Mouse (Mus musculus): ENCODE measurements around the gene Ankmy2.
A peak's percentile ranks its signal among the peaks of the same experiment; 100 is the strongest.
"Not testable (repeated sequence)": the region's sequence is repeated elsewhere in the genome, so short reads cannot be mapped to it uniquely, and the experiment has no call there.

Gene Ankmy2

DNA sequence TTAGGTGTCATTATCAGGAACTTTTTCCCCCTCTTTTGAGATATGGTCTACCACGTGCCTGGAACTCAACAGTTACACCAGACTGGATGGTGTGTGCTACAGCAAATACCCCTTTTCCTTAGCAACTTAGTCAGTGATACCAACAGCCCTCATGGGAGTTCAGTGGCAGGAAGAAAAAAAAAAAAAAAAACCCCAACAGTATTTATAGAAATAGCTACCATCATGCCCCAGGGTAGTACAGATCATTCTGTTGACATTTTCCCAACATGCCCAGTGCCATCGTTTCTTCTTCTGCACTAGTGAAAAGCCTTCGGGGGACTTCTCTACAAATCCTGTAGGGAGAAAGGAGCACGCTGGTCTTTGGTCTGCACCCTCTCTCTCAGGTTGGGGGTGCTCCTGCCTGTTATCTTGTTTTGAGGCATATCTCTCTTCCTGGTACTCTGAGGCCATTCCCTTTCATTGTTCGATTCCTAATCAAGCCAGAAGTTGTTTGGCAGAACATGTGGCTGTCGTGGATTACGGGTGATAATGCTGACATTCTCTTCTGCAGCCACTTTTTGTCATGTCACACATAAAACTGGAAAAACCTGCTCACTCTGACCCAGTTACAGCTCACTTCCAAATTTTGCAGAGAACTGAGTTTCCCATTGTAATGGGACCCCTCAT is 7.3 kb downstream of the Ankmy2 start:
- DNase-seq: no peak

GRCm38 (mm10) chr12:36165299-36165698 is 8.4 kb downstream of the Ankmy2 start:
- no peak for DNase-seq

GRCm38 (mm10) chr12:36177227-36177626 is 20.3 kb downstream of the Ankmy2 start:
- no peak for DNase-seq

DNA sequence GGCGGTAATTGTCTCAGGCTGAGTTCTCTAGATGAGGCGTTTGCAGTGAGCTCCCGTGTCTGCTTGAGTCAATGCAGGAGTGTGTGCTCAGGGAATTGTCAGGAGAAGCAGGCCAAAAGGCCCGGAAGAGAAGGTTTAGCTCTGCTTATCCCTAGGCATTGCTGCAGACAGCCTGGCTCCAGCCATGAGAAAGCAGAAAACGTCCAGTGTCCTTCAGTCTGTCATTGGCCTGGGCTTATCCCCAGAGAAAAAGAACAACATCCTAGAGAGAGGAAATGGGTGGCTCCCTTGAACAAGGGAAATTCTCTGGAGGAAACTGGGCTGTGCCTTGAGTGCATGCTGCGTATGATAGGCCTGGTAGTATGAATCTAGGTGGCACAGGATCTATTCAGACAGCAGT is 25.7 kb downstream of the Ankmy2 start:
- no peak for DNase-seq

DNA sequence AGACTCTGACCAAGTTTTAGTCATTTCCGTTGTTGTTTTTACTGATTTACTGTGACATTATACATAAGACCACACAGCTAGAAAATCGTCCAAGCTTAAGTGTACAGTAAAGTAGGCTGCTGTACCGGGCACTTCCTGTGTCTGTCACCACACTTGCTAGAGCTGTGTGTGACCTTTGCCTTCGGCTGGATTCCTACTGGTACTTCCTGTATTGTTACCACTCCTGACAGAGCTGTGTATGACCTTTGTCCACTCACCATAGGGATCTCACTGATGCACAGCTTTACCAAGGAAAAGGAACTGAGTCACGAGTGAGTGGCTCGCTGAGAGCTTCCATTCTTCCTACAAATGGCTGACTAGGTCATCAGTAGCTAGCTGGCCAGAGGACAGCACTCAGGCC is 30.2 kb downstream of the Ankmy2 start:
- no peak for DNase-seq

DNA sequence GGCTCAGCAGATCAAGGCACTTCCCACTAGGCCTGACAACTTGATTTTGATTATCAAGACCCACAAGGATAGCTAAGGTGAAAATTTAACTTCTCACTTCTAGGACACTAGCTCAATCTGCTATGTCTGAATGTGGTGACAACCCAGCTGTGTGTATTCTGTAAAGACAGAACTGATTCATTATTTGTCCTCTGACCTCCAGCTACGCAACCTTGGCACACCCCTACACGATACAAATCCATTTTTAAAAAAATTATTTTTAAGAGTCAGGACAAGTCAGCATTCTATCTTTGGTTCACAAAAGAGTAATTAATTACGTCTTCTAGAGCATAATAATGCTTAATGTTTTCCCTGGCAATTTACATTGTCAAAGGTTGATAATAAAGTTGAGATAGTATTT is 32.7 kb downstream of the Ankmy2 start:
- DNase-seq: no peak

DNA sequence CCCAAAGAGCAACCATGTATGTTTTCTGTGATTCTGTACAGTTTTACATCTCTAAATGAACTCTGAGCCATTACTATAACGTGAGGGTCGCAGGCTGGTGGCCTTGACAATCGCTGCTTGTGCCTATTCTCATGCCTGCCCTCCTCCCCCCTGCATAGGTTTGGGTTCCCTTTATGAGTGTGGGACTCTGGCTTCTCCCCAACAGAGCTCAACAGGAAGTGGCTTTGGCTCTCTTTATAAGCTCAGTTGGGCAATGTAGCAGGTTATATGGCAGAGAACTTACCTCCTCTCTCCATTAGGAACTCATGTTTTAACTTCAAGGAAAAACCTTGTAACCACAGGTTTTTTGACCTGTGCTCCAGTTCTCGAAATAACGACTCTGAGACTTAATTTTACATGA is 33.4 kb downstream of the Ankmy2 start:
- DNase-seq: no peak

- no peak for DNase-seq
Observed at GRCm38 (mm10) chr12:36194976-36195375, 38.1 kb downstream of the Ankmy2 start.

DNA sequence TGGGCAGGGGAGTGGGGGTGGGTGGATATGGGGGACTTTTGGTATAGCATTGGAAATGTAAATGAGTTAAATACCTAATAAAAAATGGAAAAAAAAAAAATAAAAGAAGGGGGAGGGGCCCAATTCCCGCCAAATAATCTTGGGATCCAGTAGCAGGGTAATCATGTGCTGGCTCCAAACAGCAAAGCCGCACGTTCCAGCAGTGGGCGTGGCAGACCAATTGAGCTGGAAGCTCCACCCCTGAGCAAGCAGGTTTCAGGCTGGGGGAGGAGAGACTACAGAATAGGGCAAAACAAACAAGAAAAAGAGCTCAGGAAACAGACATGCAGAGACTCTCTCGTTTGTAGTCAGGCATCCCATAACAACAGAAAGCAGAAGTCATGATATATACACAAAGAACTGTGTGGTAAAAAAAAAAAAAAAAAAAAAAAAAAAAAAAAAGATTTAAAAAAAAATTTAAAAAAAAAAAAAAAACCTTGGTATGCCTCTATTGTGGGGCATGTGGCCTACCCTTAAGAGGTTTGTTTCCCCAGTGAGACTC is 48.7 kb downstream of the Ankmy2 start:
- not testable (repeated sequence) for DNase-seq

- peak; percentile 66 for DNase-seq
Observed at GRCm38 (mm10) chr12:36207072-36207799, 50.3 kb downstream of the Ankmy2 start.

DNA sequence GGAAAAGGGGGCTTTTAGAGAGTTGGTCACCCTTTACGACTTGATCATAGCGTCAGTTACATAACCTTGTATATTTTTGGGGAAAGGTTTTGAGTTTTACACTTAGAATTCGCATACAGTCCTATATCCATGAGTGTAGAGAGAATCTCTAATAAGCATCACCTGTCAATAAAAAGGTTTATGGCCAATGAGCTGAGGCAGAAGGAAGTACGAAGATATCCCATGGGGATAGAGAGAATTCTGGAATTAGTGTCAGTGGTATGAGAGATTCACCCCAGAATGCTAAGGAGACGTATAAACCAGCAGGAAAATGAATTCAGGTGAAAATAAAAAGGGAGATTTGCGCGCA is 50.9 kb downstream of the Ankmy2 start:
- DNase-seq: no peak

GRCm38 (mm10) chr12:36208456-36208855 is 51.5 kb downstream of the Ankmy2 start:
- peak; percentile 15 for DNase-seq

GRCm38 (mm10) chr12:36210096-36210495 is 53.2 kb downstream of the Ankmy2 start:
- no peak for DNase-seq

DNA sequence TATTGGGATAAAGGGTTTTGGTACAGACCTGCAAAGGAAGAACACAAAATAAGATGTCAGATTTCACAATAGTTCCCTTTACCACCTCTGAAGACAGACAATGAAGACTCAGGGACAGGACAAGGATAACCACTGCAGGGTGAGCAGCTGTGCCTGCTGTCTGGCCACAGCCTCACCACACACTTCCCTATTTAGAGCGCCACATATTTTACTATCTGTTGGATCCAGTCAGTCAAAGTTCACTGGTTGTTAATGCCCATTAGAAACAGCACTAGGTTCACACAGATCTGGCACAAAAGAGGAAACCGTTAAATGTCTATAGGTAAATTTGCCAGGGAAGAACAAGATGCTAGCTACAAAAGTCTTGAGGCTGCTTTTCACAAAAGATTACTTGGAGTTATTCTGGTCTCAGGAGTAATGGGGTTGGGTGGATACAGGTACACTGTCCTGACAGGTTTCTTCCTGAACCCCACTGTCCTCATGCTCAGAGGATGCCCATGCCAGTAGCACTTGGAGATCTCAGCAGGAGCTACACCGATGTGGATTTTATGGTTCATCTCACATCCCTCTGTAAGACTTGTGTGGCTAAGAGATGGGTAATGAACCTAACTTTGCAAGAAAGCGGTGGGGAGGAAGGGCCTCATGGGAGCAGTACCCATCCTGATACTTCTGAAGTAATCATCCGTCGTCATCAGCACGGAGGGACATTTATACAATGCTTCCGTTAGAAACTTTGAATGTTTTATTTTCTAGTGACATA is 57.7 kb downstream of the Ankmy2 start:
- no peak for DNase-seq

DNA sequence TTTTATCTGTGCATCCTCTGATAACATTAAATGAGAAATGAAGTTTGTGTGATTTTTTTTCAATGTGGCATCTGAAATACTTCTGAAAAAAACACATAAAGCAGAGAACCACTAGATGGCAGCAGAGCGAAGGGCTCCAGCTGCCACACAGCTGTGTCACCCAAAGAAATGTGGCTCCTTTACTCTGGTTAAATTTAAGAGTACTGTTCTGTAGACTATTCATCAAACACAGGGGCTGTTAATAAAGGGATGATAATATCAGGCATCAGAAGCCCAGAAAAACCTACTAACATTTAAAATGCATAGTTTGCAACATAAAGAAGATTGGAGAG is 58.2 kb downstream of the Ankmy2 start:
- no peak for DNase-seq

GRCm38 (mm10) chr12:36216230-36216629 is 59.3 kb downstream of the Ankmy2 start:
- no peak for DNase-seq

GRCm38 (mm10) chr12:36216905-36217304 is 60.0 kb downstream of the Ankmy2 start:
- no peak for DNase-seq

- DNase-seq: no peak
Observed at GRCm38 (mm10) chr12:36224392-36224791, 67.5 kb downstream of the Ankmy2 start.

GRCm38 (mm10) chr12:36231386-36231785 is 74.5 kb downstream of the Ankmy2 start:
- DNase-seq: no peak

GRCm38 (mm10) chr12:36241171-36241570 is 84.3 kb downstream of the Ankmy2 start:
- DNase-seq: no peak

Measured in layer of hippocampus, adult 9-11 months (tissue).